Mouse (Mus musculus) intestine, postnatal 0 days (tissue): Measurements from ENCODE around the gene Cdkl2. TPM values are rescaled to one million over a fixed set of nuclear protein-coding genes. Genes with fewer than 3 reads are reported as not detected.
A peak's percentile ranks its signal among the peaks of the same experiment; 100 is the strongest.

Experiments
- ATAC-seq: fragments of 200-750 bp; cut with Nextera tagmentation; 2 replicates; pipeline ENCODE4 v1.8.0; 2017; ENCODE audit warnings: mild to moderate bottlenecking, moderate TSS enrichment, moderate library complexity
- H3K27ac ChIP-seq: fragments of 300-500 bp; sonication (generic); 2 replicates; pipeline ENCODE4 v1.5.1; 2014; ENCODE audit warnings: mild to moderate bottlenecking, low read depth, low read length, moderate library complexity
- H3K27me3 ChIP-seq: fragments of 300-500 bp; sonication (generic); replicated peaks from 2 replicates; pipeline ENCODE4 v1.6.1; 2014; ENCODE audit warnings: low read length, mixed read lengths; ENCODE audit not compliant: control insufficient read depth, insufficient read depth
- H3K36me3 ChIP-seq: fragments of 300-500 bp; sonication (generic); 2 replicates; pipeline ENCODE4 v1.6.1; 2014; ENCODE audit warnings: mild to moderate bottlenecking, moderate library complexity; ENCODE audit not compliant: control insufficient read depth, insufficient read depth
- H3K4me1 ChIP-seq: fragments of 300-500 bp; sonication (generic); replicated peaks from 2 replicates; pipeline ENCODE4 v1.6.1; 2014; ENCODE audit warnings: antibody characterized with exemption, low read length, mixed read lengths; ENCODE audit not compliant: control insufficient read depth, insufficient read depth
- H3K4me2 ChIP-seq: fragments of 300-500 bp; sonication (generic); replicated peaks from 2 replicates; pipeline ENCODE4 v1.6.1; 2014; ENCODE audit warnings: low read depth, mild to moderate bottlenecking, moderate library complexity
- H3K4me3 ChIP-seq: fragments of 300-500 bp; sonication (generic); 2 replicates; pipeline ENCODE4 v1.5.1; 2014; ENCODE audit warnings: low read depth, low read length
- H3K9ac ChIP-seq: fragments of 300-500 bp; sonication (generic); 2 replicates; pipeline ENCODE4 v1.6.1; 2014; ENCODE audit warnings: mild to moderate bottlenecking, low read depth, low read length
- H3K9me3 ChIP-seq: fragments of 300-500 bp; sonication (generic); 2 replicates; pipeline ENCODE4 v1.6.1; 2016; ENCODE audit warnings: mixed run types; ENCODE audit not compliant: control insufficient read depth
- CTCF ChIP-seq: sonication (generic); IDR thresholded peaks from 2 replicates; pipeline ENCODE4 v1.5.1; 2016; ENCODE audit warnings: low read depth, mild to moderate bottlenecking, control low read depth, antibody characterized with exemption, moderate library complexity
- WGBS: fragments of 180-500 bp; shearing (Covaris S2); extraction: QIAGEN DNeasy Blood & Tissue Kit; methylation state at CpG from one replicate; pipeline ENCODE4 v1.1.7; 2014; 5-methylcytosine and 5-hydroxymethylcytosine counted together
- polyA plus RNA-seq: library from polyadenylated mRNA; unstranded; fragments of >200 nt; fragmentation: Nextera tagmentation; extraction: Ambion mirVana; gene quantifications from 2 replicates; pipeline ENCODE4 v1.2.1, GENCODE M21; 2015

Gene Cdkl2
- polyA plus RNA-seq, 1 experiment from 2014 or later = 3.2 TPM

GRCm38 (mm10) chr5:92052866-92053265 is 9.2 kb upstream of the Cdkl2 start:
- 89% methylated on average over 6 of the region's 6 CpGs for WGBS
- ATAC-seq = no peak
- H3K36me3 ChIP-seq = peaks cover 52% of the 10 kb centered on the region
- H3K4me3 ChIP-seq = no peak overlapping the region
- no peaks in the 10 kb centered on the region for H3K9me3 ChIP-seq
- no peak overlapping the region for H3K9ac ChIP-seq
- H3K4me1 ChIP-seq = no peaks in the 10 kb centered on the region
- no peak overlapping the region for H3K27ac ChIP-seq
- no peaks in the 10 kb centered on the region for H3K27me3 ChIP-seq
- TF ChIP-seq CTCF = no peak
- H3K4me2 ChIP-seq = no peak overlapping the region

GRCm38 (mm10) chr5:92050419-92050818 is 6.7 kb upstream of the Cdkl2 start:
- Histone ChIP-seq H3K4me3 (no peak overlapping the region), H3K36me3 (peaks cover 28% of the 10 kb centered on the region), H3K27ac (no peak overlapping the region), H3K9ac (no peak overlapping the region), H3K4me2 (no peak overlapping the region), H3K4me1 (no peaks in the 10 kb centered on the region), H3K9me3 (no peaks in the 10 kb centered on the region), H3K27me3 (no peaks in the 10 kb centered on the region)
- 96% methylated on average over 3 of the region's 3 CpGs for WGBS
- no peak for TF ChIP-seq CTCF
- no peak for ATAC-seq

DNA sequence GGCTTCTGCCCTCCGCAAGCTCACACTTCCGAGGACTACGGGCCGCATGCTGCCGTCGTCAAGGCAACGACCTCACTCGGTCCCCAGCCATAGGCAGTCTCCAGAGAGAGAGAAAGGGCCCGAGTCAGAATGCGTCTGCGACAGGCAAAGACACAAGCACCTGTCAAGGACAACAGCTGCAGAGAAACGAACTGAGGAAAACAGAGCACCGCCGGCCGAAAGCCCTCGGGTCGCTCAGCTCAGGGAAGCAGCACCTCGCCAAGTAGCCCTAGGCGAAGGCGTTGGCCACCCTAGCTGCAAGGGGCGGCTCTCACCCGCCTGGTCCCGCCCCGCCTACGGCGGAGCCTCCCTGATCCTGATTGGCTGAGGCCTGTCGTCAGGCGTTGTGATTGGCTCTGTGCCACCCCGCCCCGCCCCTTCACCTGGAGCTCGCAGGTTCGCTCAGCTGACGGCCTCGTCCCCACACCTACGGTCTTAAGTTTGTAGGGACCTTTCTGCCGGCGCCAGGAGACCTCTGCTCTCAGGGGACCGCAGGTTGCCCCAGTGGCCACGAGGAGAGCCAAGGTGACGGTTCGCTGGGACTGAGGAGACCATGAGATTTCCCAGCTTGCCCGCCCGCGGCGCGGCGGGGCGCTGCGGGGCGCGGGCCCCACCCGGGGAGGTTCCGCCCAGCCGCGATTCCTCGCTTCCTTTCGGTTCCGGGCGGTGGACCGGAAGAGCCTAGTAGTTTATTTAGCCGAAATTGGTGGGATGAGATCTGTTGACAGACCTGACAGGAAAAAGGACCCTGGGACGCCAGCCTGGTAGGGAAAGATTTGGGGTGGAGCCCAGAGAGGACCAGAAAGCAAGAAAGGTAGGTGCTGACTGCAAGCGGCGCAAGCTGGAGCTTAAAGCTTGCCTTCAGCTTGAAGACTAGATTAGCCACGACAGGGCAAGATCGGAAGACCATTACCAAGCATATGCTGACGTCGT is 1.0 kb downstream of the Cdkl2 start:
- ATAC-seq = peak; percentile 100
- peak overlapping the region; percentile 79 for H3K4me3 ChIP-seq
- H3K36me3 ChIP-seq = no peaks in the 10 kb centered on the region
- no peaks in the 10 kb centered on the region for H3K9me3 ChIP-seq
- peak; percentile 15 for TF ChIP-seq CTCF
- H3K9ac ChIP-seq = peak overlapping the region; percentile 71
- under 1% methylated on average over 68 of the region's 68 CpGs for WGBS
- H3K4me1 ChIP-seq = no peaks in the 10 kb centered on the region
- H3K27ac ChIP-seq = peak overlapping the region; percentile 95
- no peaks in the 10 kb centered on the region for H3K27me3 ChIP-seq
- peak overlapping the region; percentile 89 for H3K4me2 ChIP-seq

GRCm38 (mm10) chr5:92019960-92020359 is 23.7 kb downstream of the Cdkl2 start:
- WGBS = 50% methylated on average over 2 of the region's 2 CpGs
- Histone ChIP-seq H3K4me2 (no peak overlapping the region), H3K27ac (no peak overlapping the region), H3K9ac (no peak overlapping the region), H3K36me3 (no peaks in the 10 kb centered on the region), H3K9me3 (no peaks in the 10 kb centered on the region), H3K4me3 (no peak overlapping the region), H3K4me1 (no peaks in the 10 kb centered on the region), H3K27me3 (no peaks in the 10 kb centered on the region)
- no peak for TF ChIP-seq CTCF
- no peak for ATAC-seq

DNA sequence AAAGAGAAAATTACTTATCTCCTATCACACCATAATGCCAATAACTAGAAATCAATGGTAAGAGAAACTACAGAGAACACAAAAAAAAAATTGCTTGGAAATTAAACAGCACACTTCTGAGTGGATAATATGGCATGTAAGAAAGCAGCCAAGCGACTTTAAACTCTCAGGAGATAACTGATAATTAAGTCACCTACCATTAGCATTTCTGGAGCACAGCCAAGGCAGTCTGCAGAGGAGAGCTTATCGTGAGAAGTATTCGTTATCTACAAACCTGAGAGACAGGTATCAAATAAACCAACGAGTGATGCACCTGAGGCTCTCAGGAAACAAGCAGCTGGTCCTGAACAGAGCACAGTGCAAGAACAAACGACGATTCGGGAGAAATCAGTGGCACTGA is 31.9 kb downstream of the Cdkl2 start:
- no peak for TF ChIP-seq CTCF
- H3K4me3 ChIP-seq = no peak overlapping the region
- H3K27me3 ChIP-seq = no peaks in the 10 kb centered on the region
- H3K9me3 ChIP-seq = no peaks in the 10 kb centered on the region
- H3K4me2 ChIP-seq = no peak overlapping the region
- H3K27ac ChIP-seq = no peak overlapping the region
- H3K36me3 ChIP-seq = no peaks in the 10 kb centered on the region
- no peak overlapping the region for H3K9ac ChIP-seq
- no peaks in the 10 kb centered on the region for H3K4me1 ChIP-seq
- 27% methylated on average over 7 of the region's 7 CpGs for WGBS
- no peak for ATAC-seq

DNA sequence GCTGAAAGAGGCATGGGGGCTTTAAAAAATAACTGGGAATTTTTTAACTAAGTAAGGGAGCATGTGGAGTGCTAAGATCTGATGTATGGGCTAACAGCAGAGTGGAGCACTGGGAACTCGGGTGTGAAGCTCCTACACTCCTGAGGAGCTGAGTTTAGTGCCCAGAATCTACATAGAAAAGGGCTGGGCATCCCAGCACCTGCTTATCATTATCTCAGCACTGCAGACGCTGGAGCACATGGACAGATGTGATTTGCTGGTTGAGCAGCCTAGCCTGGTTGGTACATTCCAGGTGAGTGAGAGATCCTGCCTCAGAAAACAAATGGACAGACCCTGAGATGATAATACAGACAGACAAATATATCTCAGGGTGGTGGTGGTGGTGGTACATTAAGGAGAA is 33.9 kb downstream of the Cdkl2 start:
- no peak for ATAC-seq
- Histone ChIP-seq H3K27me3 (no peaks in the 10 kb centered on the region), H3K27ac (no peak overlapping the region), H3K4me3 (no peak overlapping the region), H3K9me3 (no peaks in the 10 kb centered on the region), H3K4me1 (no peaks in the 10 kb centered on the region), H3K9ac (no peak overlapping the region), H3K4me2 (no peak overlapping the region), H3K36me3 (no peaks in the 10 kb centered on the region)
- WGBS = 33% methylated on average over 2 of the region's 2 CpGs
- TF ChIP-seq CTCF = no peak
